Mouse (Mus musculus): ENCODE results near the gene Rasa1.

- TF ChIP-seq CTCF (IDR thresholded peaks at IDR 0.05; ENCODE audit: low read depth) = no peak
- no peak for TF ChIP-seq EP300 (IDR thresholded peaks at IDR 0.05; ENCODE audit: low read depth)
Measured at GRCm38 (mm10) chr13:85273788-85274187, 15.1 kb downstream of the Rasa1 start.
